Mouse (Mus musculus): ENCODE measurements at regions not wholly inside any gene's neighbourhood (a gene's known extent, or its start where the extent isn't known, plus 50 kb on each side); places are given as distances from the start of the nearest gene placed in this dataset.

DNA sequence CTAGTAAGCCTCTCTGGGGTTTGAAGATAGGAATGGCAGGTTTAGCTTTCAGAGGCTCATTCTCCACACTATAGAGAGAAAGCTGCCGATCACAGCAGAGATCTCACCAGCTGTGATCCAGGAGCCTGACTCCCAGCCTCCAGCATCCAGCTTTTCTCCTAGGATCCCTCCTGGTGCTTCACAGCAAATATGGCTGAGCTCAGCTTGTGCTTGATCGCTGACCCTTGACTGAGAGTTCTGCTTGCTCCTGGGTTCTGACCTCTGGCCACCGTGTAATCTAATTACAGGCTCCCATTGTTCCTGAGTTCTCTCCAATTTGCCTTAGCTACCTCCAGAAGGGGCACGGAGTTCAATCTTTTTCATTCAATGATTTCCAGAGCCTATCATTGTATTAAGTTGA is 111.1 kb upstream of the Zfand5 start:
- no peak for TF ChIP-seq CTCF (IDR thresholded peaks at IDR 0.05; ENCODE audit: control insufficient read depth, insufficient read depth, low read length)
- H3K4me3 ChIP-seq (replicated peaks; ENCODE audit: control insufficient read depth, low read depth, low read length), result no peak overlapping the region
- WGBS, result 87% methylated on average over 4 of the region's 4 CpGs
- H3K4me1 ChIP-seq (ENCODE audit: control insufficient read depth, insufficient read depth, low read length), result no peaks in the 10 kb centered on the region
- no peak overlapping the region for H3K27ac ChIP-seq (ENCODE audit: control insufficient read depth, insufficient read depth, low read depth, low read length, poor library complexity)

- Histone ChIP-seq H3K27ac (ENCODE audit: control insufficient read depth, insufficient read depth, low read depth, low read length, poor library complexity) (no peak overlapping the region), H3K4me3 (replicated peaks; ENCODE audit: control insufficient read depth, low read depth, low read length) (no peak overlapping the region), H3K4me1 (ENCODE audit: control insufficient read depth, insufficient read depth, low read length) (no peaks in the 10 kb centered on the region)
- 80% methylated on average over 8 of the region's 8 CpGs for WGBS
- TF ChIP-seq POLR2A (IDR thresholded peaks at IDR 0.05; ENCODE audit: borderline replicate concordance, control insufficient read depth, low read depth, low read length) (no peak), CTCF (IDR thresholded peaks at IDR 0.05; ENCODE audit: control insufficient read depth, insufficient read depth, low read length) (no peak)
Measured at GRCm38 (mm10) chr19:21159189-21160137, 112.6 kb upstream of the Zfand5 start.

GRCm38 (mm10) chr19:21154162-21154561 is 117.9 kb upstream of the Zfand5 start:
- H3K4me3 ChIP-seq (replicated peaks; ENCODE audit: control insufficient read depth, low read depth, low read length), result no peak overlapping the region
- 79% methylated on average over 1 of the region's 1 CpGs for WGBS
- H3K27ac ChIP-seq (ENCODE audit: control insufficient read depth, insufficient read depth, low read depth, low read length, poor library complexity), result no peak overlapping the region
- H3K4me1 ChIP-seq (ENCODE audit: control insufficient read depth, insufficient read depth, low read length), result no peaks in the 10 kb centered on the region
- no peak for TF ChIP-seq POLR2A (IDR thresholded peaks at IDR 0.05; ENCODE audit: borderline replicate concordance, control insufficient read depth, low read depth, low read length)
- TF ChIP-seq CTCF (IDR thresholded peaks at IDR 0.05; ENCODE audit: control insufficient read depth, insufficient read depth, low read length), result no peak

DNA sequence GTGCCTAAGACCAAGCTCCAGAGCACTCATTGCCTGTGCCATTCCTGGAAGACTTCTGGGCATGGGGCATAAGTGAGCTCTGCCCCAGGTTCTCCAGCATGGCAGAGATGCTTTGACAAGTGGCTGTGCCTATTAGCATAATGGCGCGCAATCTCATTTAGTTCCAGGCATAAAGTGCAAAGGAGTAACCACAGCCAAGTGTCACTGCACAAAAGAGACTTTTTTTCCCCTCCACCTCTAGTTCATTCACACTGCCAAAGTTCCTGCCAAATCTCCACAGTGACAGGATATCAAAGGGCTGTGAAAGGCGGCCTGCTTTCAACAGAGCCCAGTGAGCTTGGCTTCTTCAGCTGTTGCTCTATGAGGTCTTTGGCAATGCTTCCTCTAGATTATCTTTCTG is 120.1 kb upstream of the Zfand5 start:
- Histone ChIP-seq H3K4me3 (replicated peaks; ENCODE audit: control insufficient read depth, low read depth, low read length) (no peak overlapping the region), H3K27ac (ENCODE audit: control insufficient read depth, insufficient read depth, low read depth, low read length, poor library complexity) (no peak overlapping the region), H3K4me1 (ENCODE audit: control insufficient read depth, insufficient read depth, low read length) (no peaks in the 10 kb centered on the region)
- 81% methylated on average over 3 of the region's 3 CpGs for WGBS
- TF ChIP-seq POLR2A (IDR thresholded peaks at IDR 0.05; ENCODE audit: borderline replicate concordance, control insufficient read depth, low read depth, low read length) (no peak), CTCF (IDR thresholded peaks at IDR 0.05; ENCODE audit: control insufficient read depth, insufficient read depth, low read length) (no peak)

DNA sequence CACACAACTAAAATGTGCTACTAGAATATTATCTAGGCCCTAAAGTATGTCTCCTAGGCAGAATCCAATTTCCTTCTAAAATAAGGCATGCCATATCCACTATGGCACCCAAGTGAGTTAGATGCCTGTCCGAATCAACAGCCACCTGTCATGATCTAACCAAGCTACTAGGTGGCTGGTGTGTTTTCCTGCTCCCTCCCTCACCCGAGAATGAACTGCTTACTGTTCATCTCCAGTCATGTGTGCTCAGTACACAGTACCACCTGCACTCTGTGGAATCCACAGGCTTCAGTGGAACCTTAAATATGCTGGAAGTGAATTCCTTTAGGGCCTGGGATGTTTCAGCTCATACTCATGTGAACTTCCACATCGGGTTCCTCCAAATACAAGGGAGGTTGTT is 121.2 kb upstream of the Zfand5 start:
- Histone ChIP-seq H3K4me3 (replicated peaks; ENCODE audit: control insufficient read depth, low read depth, low read length) (no peak overlapping the region), H3K27ac (ENCODE audit: control insufficient read depth, insufficient read depth, low read depth, low read length, poor library complexity) (no peak overlapping the region), H3K4me1 (ENCODE audit: control insufficient read depth, insufficient read depth, low read length) (no peaks in the 10 kb centered on the region)
- WGBS, result 71% methylated on average over 3 of the region's 3 CpGs
- no peak for TF ChIP-seq CTCF (IDR thresholded peaks at IDR 0.05; ENCODE audit: control insufficient read depth, insufficient read depth, low read length)
- no peak for TF ChIP-seq POLR2A (IDR thresholded peaks at IDR 0.05; ENCODE audit: borderline replicate concordance, control insufficient read depth, low read depth, low read length)

DNA sequence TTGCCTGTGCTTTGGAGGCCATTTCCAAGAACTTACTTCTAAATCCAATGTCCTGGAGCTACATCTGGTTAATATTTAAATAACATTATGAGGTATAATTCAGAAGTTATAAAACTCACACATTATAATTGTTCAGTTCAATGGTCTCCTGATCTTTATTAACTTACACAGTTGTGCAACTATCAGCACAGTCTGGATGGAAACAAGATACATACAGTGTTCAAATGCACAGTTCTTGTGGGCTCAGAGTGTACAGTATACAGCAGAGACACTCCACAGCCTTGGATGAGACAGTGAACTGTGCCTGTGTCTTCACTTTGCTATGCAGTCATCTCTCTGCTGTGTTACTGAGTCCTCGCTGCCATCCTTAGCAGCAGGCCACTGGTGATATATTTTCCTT is 121.8 kb upstream of the Zfand5 start:
- H3K4me1 ChIP-seq (ENCODE audit: control insufficient read depth, insufficient read depth, low read length), result no peaks in the 10 kb centered on the region
- 83% methylated on average over 1 of the region's 1 CpGs for WGBS
- TF ChIP-seq CTCF (IDR thresholded peaks at IDR 0.05; ENCODE audit: control insufficient read depth, insufficient read depth, low read length) (no peak), POLR2A (IDR thresholded peaks at IDR 0.05; ENCODE audit: borderline replicate concordance, control insufficient read depth, low read depth, low read length) (no peak)
- no peak overlapping the region for H3K4me3 ChIP-seq (replicated peaks; ENCODE audit: control insufficient read depth, low read depth, low read length)
- H3K27ac ChIP-seq (ENCODE audit: control insufficient read depth, insufficient read depth, low read depth, low read length, poor library complexity), result no peak overlapping the region

DNA sequence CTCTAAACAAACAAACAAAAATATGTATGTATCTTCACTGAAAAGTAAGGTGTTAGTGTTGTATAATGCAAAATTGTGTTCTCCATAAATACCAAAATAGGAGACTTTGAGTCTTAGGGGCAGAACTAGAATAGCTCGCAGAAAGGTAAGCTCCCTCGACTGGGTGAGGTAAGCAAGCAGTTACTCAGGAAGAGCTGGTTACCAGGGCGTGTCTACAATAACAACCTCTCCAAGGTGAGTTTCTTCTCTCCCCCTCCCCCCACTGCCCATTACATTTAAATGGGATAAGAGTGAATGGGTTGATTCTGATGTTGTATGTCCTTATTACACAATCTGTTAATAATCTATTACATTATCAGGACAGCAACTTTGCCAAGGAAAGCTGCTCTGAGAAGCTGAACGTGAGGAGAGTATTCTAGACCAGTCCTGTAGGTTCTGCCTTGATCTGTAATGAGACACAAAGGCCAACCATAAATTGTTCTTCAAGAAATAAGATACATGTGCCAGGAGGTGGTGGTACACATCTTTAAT is 125.2 kb upstream of the Zfand5 start:
- 72% methylated on average over 4 of the region's 4 CpGs for WGBS
- H3K27ac ChIP-seq (ENCODE audit: control insufficient read depth, insufficient read depth, low read depth, low read length, poor library complexity), result no peak overlapping the region

DNA sequence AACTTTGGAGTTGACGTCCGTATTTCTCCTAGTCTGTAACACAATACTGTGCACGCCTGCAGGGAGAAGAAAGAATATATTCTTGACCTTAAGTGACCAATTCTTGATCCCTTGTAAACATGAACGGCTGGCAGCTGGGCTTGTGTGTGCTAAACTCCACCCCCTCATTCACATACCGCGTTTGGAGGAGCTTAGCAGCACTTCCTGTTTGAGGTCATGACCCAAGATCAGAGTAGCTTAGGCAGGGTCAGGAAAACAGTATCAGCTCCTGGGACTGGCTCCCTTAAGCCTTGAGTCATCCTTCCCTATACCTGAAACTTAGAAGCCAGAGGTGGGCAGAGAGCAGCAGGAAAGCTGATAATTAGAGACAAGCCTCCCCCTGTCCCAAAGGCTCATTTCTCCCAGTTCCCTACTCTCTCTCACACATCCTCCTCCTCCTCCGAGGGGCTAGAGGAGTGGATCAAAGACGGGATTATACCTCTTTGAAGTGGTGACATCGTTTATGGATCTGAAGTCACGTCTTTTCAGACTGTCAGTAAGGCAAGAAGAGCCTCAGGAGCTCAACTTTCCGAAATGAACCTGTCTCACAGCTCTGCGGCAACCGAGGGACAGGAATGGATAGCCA is 127.3 kb upstream of the Zfand5 start:
- Histone ChIP-seq H3K4me1 (ENCODE audit: control insufficient read depth, insufficient read depth, low read length) (no peaks in the 10 kb centered on the region; the same call in 1 of the 2 replicates), H3K4me3 (replicated peaks; ENCODE audit: control insufficient read depth, low read depth, low read length) (no peak overlapping the region), H3K27ac (ENCODE audit: control insufficient read depth, insufficient read depth, low read depth, low read length, poor library complexity) (no peak overlapping the region)
- WGBS, result 31% methylated on average over 13 of the region's 13 CpGs
- TF ChIP-seq CTCF (IDR thresholded peaks at IDR 0.05; ENCODE audit: control insufficient read depth, insufficient read depth, low read length) (no peak), POLR2A (IDR thresholded peaks at IDR 0.05; ENCODE audit: borderline replicate concordance, control insufficient read depth, low read depth, low read length) (no peak)

More for the DNA sequence above, 125.2 kb upstream of the Zfand5 start:
- no peak overlapping the region for H3K4me3 ChIP-seq (replicated peaks; ENCODE audit: control insufficient read depth, low read depth, low read length)
- no peaks in the 10 kb centered on the region; the same call in 1 of the 2 replicates for H3K4me1 ChIP-seq (ENCODE audit: control insufficient read depth, insufficient read depth, low read length)
- no peak for TF ChIP-seq CTCF (IDR thresholded peaks at IDR 0.05; ENCODE audit: control insufficient read depth, insufficient read depth, low read length)
- no peak for TF ChIP-seq POLR2A (IDR thresholded peaks at IDR 0.05; ENCODE audit: borderline replicate concordance, control insufficient read depth, low read depth, low read length)

Data from bone marrow, adult 2 months (tissue).